Mouse (Mus musculus) intestine, postnatal 0 days (tissue): ENCODE data around the gene Epas1. TPM values are rescaled to one million over a fixed set of nuclear protein-coding genes. Genes with fewer than 3 reads are reported as not detected.

Experiments used
- ATAC-seq: fragments of 200-750 bp; cut with Nextera tagmentation; 2 replicates; pipeline ENCODE4 v1.8.0; 2017; ENCODE audit warnings: mild to moderate bottlenecking, moderate TSS enrichment, moderate library complexity
- H3K27ac ChIP-seq: fragments of 300-500 bp; sonication (generic); 2 replicates; pipeline ENCODE4 v1.5.1; 2014; ENCODE audit warnings: mild to moderate bottlenecking, low read depth, low read length, moderate library complexity
- H3K27me3 ChIP-seq: fragments of 300-500 bp; sonication (generic); replicated peaks from 2 replicates; pipeline ENCODE4 v1.6.1; 2014; ENCODE audit warnings: low read length, mixed read lengths; ENCODE audit not compliant: control insufficient read depth, insufficient read depth
- H3K36me3 ChIP-seq: fragments of 300-500 bp; sonication (generic); 2 replicates; pipeline ENCODE4 v1.6.1; 2014; ENCODE audit warnings: mild to moderate bottlenecking, moderate library complexity; ENCODE audit not compliant: control insufficient read depth, insufficient read depth
- H3K4me1 ChIP-seq: fragments of 300-500 bp; sonication (generic); replicated peaks from 2 replicates; pipeline ENCODE4 v1.6.1; 2014; ENCODE audit warnings: antibody characterized with exemption, low read length, mixed read lengths; ENCODE audit not compliant: control insufficient read depth, insufficient read depth
- H3K4me2 ChIP-seq: fragments of 300-500 bp; sonication (generic); replicated peaks from 2 replicates; pipeline ENCODE4 v1.6.1; 2014; ENCODE audit warnings: low read depth, mild to moderate bottlenecking, moderate library complexity
- H3K4me3 ChIP-seq: fragments of 300-500 bp; sonication (generic); 2 replicates; pipeline ENCODE4 v1.5.1; 2014; ENCODE audit warnings: low read depth, low read length
- H3K9ac ChIP-seq: fragments of 300-500 bp; sonication (generic); 2 replicates; pipeline ENCODE4 v1.6.1; 2014; ENCODE audit warnings: mild to moderate bottlenecking, low read depth, low read length
- H3K9me3 ChIP-seq: fragments of 300-500 bp; sonication (generic); 2 replicates; pipeline ENCODE4 v1.6.1; 2016; ENCODE audit warnings: mixed run types; ENCODE audit not compliant: control insufficient read depth
- CTCF ChIP-seq: sonication (generic); IDR thresholded peaks from 2 replicates; pipeline ENCODE4 v1.5.1; 2016; ENCODE audit warnings: low read depth, mild to moderate bottlenecking, control low read depth, antibody characterized with exemption, moderate library complexity
- WGBS: fragments of 180-500 bp; shearing (Covaris S2); extraction: QIAGEN DNeasy Blood & Tissue Kit; methylation state at CpG from one replicate; pipeline ENCODE4 v1.1.7; 2014; 5-methylcytosine and 5-hydroxymethylcytosine counted together
- polyA plus RNA-seq: library from polyadenylated mRNA; unstranded; fragments of >200 nt; fragmentation: Nextera tagmentation; extraction: Ambion mirVana; gene quantifications from 2 replicates; pipeline ENCODE4 v1.2.1, GENCODE M21; 2015

Epas1 gene
- polyA plus RNA-seq, 1 experiment from 2014 or later, result 8.7 TPM

DNA sequence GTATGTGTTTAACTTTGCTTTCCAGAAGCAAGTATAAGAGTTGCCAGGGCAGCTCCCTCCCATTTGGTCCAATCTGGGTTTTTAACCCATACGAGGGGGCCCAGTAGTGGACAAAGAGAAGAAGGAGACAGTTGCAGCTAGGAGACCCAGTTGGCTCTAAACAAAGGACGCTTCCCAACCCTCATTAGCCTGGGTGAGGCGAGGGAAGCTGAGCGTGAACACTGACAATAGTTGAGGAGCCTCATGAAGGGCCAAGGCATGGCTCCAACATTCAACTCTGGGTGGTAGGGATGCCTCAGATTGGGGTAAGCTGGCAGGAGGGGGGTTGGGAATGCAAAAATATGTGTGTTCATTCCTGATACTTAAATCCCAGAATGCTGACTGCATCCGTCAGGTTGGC is 85.8 kb downstream of the Epas1 start:
- Histone ChIP-seq H3K36me3 (no peaks in the 10 kb centered on the region), H3K9me3 (no peaks in the 10 kb centered on the region), H3K27ac (no peak overlapping the region), H3K4me3 (no peak overlapping the region), H3K9ac (no peak overlapping the region), H3K4me1 (no peaks in the 10 kb centered on the region), H3K4me2 (no peak overlapping the region), H3K27me3 (no peaks in the 10 kb centered on the region)
- ATAC-seq, result no peak
- TF ChIP-seq CTCF, result no peak
- 84% methylated on average over 5 of the region's 5 CpGs for WGBS

DNA sequence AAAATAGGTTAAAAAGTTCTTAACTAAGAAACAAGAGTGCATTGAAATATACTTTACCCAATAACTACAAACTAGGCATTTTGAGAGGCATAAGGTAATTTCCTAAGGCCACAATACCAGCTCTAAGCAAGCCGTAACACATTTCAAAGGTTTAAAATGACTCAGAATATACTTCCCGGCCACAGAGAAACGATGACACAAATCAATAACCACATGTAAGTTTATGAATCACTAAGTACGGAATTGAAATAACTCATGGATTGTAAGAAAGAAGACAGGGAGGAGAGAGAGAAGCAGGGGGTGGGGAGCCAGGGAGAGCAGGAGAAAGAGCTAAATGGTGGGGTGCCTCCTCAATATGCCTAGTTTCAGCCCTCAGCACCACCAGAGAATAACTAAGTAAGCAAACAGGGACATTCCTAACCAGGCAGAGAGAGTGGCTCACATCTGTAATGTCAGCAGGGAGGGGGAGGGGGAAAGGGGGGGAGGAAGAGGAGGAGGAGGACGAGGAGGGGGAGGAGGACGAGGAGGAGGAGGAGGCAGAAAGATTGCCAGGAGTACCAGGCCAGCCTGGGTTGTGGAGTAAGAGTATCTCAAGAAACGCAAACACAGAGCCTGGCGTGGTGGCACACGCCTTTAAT is 97.3 kb downstream of the Epas1 start:
- ATAC-seq, result no peak
- Histone ChIP-seq H3K9ac (no peak overlapping the region), H3K4me1 (no peaks in the 10 kb centered on the region), H3K4me3 (no peak overlapping the region), H3K36me3 (no peaks in the 10 kb centered on the region), H3K27me3 (0 out of 2 replicates have a peak, but pooled peaks cover 4% of the 10 kb centered on the region), H3K27ac (no peak overlapping the region), H3K9me3 (no peaks in the 10 kb centered on the region), H3K4me2 (no peak overlapping the region)
- WGBS, result 58% methylated on average over 9 of the region's 9 CpGs
- TF ChIP-seq CTCF, result no peak

DNA sequence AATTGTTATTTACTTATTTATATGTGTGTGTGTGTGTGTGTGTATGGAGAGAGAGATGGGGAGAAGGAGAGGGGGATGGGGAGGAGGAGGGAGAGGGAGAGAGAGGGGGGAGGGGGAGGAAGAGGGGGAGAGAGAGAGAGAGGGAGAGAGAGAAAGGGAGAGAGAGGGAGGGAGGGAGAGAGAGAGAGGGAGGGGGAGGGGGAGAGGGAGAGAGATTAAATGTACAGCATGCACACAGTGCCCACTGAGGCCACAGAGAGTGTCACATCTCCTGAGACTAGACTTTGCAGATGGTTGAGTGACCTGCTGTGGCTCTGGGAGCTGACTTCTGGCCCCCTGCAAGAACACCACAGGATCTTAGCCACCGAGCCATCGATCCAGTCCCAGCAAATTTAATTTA is 98.3 kb downstream of the Epas1 start:
- no peaks in the 10 kb centered on the region for H3K4me1 ChIP-seq
- no peak for ATAC-seq
- TF ChIP-seq CTCF, result no peak
- H3K4me2 ChIP-seq, result no peak overlapping the region
- 92% methylated on average over 2 of the region's 2 CpGs for WGBS
- no peaks in the 10 kb centered on the region for H3K36me3 ChIP-seq
- H3K9ac ChIP-seq, result no peak overlapping the region
- no peak overlapping the region for H3K4me3 ChIP-seq
- 0 out of 2 replicates have a peak, but pooled peaks cover 4% of the 10 kb centered on the region for H3K27me3 ChIP-seq
- H3K27ac ChIP-seq, result no peak overlapping the region
- H3K9me3 ChIP-seq, result no peaks in the 10 kb centered on the region

DNA sequence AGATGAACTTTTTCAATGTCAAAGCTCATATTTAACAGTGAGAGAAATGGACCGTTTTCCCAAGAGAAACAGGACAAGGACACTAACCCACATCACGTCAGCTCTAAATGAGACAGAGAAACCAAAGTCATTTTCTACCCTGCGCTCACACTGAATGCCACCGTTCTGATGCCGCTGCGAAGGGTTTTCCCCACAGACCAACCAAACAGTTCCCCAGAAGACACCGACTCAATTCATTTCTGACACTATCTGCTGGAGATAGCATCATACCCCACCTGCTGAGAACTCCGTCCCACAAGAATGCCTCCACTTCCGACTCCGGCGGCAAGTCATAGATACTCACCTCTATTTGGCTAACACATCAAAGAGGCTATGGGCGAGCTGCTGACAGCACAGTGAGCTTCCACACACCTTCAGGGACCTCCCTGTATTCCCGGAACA is 99.1 kb downstream of the Epas1 start:
- H3K4me1 ChIP-seq, result no peaks in the 10 kb centered on the region
- no peak for TF ChIP-seq CTCF
- no peak for ATAC-seq
- H3K9me3 ChIP-seq, result no peaks in the 10 kb centered on the region
- H3K9ac ChIP-seq, result no peak overlapping the region
- H3K27ac ChIP-seq, result no peak overlapping the region
- H3K36me3 ChIP-seq, result no peaks in the 10 kb centered on the region
- 63% methylated on average over 13 of the region's 13 CpGs for WGBS
- H3K27me3 ChIP-seq, result 0 out of 2 replicates have a peak, but pooled peaks cover 4% of the 10 kb centered on the region
- no peak overlapping the region for H3K4me3 ChIP-seq
- no peak overlapping the region for H3K4me2 ChIP-seq

DNA sequence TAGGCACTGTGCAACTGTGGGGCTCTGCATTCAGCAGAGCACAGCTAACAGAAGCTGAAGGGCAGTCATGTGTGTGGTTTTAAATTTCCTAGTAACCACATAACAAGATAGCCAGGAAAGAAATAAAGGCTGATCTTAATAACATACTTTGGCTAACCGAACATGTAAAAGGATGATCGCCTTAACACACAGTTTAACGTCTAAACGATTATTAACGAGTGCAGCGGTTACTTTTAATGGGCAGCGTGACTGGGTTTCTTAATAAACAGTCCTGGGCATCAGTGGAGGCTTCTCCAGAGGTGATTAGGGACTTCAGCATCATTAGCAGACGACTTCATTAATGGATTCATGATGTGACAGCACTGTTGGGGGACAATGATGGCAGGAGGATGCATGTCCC is 117.1 kb downstream of the Epas1 start:
- H3K27me3 ChIP-seq, result 0 out of 2 replicates have a peak, but pooled peaks cover 3% of the 10 kb centered on the region
- WGBS, result 91% methylated on average over 8 of the region's 8 CpGs
- H3K9ac ChIP-seq, result no peak overlapping the region
- H3K4me1 ChIP-seq, result no peaks in the 10 kb centered on the region
- no peaks in the 10 kb centered on the region for H3K9me3 ChIP-seq
- no peak overlapping the region for H3K4me2 ChIP-seq
- H3K36me3 ChIP-seq, result no peaks in the 10 kb centered on the region
- no peak for TF ChIP-seq CTCF
- no peak overlapping the region for H3K27ac ChIP-seq
- H3K4me3 ChIP-seq, result no peak overlapping the region
- ATAC-seq, result no peak

DNA sequence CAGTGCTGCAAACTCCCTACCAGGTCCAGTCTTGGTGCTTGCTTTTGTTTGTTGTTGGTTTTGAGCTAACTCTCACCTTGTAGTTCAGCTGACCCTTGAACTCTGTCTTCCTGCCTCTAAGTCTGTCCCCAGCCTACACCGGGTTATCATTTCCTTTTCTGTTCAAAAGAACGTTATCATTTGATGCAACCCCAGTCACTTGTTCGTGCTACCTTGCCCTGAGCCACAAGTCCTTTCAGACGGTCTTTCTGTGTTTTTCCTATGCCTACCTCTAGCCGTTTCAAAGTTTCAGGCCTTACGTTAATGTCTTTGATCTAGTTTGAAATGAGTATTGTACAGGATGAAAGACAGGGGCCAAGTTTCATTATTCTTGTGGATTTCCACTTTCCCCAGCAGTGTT is 119.1 kb downstream of the Epas1 start:
- no peak for ATAC-seq
- H3K4me3 ChIP-seq, result no peak overlapping the region
- WGBS, result 63% methylated on average over 6 of the region's 6 CpGs
- no peak for TF ChIP-seq CTCF
- H3K4me1 ChIP-seq, result no peaks in the 10 kb centered on the region
- H3K27ac ChIP-seq, result no peak overlapping the region
- H3K27me3 ChIP-seq, result peaks cover 9% of the 10 kb centered on the region; the same call in 1 of the 2 replicates
- no peak overlapping the region for H3K9ac ChIP-seq
- H3K9me3 ChIP-seq, result no peaks in the 10 kb centered on the region
- H3K36me3 ChIP-seq, result no peaks in the 10 kb centered on the region
- no peak overlapping the region for H3K4me2 ChIP-seq
